Mouse (Mus musculus) megakaryocyte, embryonic 14.5 days (primary cell): ENCODE results near the gene Dkkl1. TPM values are rescaled to one million over a fixed set of nuclear protein-coding genes. Genes with fewer than 3 reads are reported as not detected.

Experiments
- H3K27me3 ChIP-seq: replicated peaks from 2 replicates; pipeline ENCODE3; 2012; ENCODE audit warnings: inconsistent platforms
- H3K36me3 ChIP-seq: replicated peaks from 2 replicates; pipeline ENCODE3; 2012; ENCODE audit warnings: low read length, inconsistent platforms, mixed read lengths
- H3K4me1 ChIP-seq: 2 replicates; pipeline ENCODE4 v1.6.1; 2012; ENCODE audit warnings: inconsistent platforms
- H3K4me3 ChIP-seq: replicated peaks from 2 replicates; pipeline ENCODE3; 2012; ENCODE audit warnings: moderate library complexity, mild to moderate bottlenecking, inconsistent platforms
- H3K9me3 ChIP-seq: 2 replicates; pipeline ENCODE4 v1.6.1; 2012; ENCODE audit warnings: inconsistent platforms
- FLI1 ChIP-seq: IDR thresholded peaks from 2 replicates; pipeline ENCODE4 v1.6.1; 2012; ENCODE audit warnings: low read length, inconsistent platforms, mixed read lengths
- GATA1 ChIP-seq: IDR thresholded peaks from 3 replicates; pipeline ENCODE4 v1.6.1; 2012; ENCODE audit warnings: mixed read lengths, low read length, inconsistent platforms, borderline replicate concordance
- polyA plus RNA-seq: library from polyadenylated mRNA; stranded (reverse); fragments of >175 nt; gene quantifications from 2 replicates; pipeline ENCODE4 v1.2.3, GENCODE M21; 2012; ENCODE audit warnings: low replicate concordance; ENCODE audit not compliant: insufficient read depth

Gene Dkkl1
- polyA plus RNA-seq, 1 experiment: 0.60 TPM

DNA sequence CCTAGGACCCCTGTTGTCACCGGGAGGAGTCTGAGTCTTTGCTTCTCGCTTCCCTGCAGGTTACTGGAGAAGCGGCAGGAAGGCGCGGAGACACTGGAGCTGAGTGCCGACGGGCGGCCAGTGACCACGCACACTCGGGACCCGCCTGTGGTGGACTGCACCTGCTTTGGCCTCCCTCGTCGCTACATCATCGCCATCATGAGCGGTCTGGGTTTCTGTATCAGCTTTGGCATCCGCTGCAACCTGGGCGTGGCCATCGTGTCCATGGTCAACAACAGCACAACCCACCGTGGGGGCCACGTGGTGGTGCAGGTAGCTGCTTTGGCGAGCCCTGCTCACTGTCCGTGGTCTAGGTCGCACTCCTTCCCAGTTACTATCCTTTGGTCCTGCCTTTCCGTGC is 43.3 kb downstream of the Dkkl1 start:
- TF ChIP-seq FLI1 (no peak), GATA1 (no peak)
- peaks cover 55% of the 10 kb centered on the region for H3K9me3 ChIP-seq
- H3K4me1 ChIP-seq: peaks cover 28% of the 10 kb centered on the region
- peak overlapping the region; percentile 62 for H3K4me3 ChIP-seq
- peaks cover 95% of the 10 kb centered on the region for H3K27me3 ChIP-seq
- peaks cover 4% of the 10 kb centered on the region for H3K36me3 ChIP-seq

DNA sequence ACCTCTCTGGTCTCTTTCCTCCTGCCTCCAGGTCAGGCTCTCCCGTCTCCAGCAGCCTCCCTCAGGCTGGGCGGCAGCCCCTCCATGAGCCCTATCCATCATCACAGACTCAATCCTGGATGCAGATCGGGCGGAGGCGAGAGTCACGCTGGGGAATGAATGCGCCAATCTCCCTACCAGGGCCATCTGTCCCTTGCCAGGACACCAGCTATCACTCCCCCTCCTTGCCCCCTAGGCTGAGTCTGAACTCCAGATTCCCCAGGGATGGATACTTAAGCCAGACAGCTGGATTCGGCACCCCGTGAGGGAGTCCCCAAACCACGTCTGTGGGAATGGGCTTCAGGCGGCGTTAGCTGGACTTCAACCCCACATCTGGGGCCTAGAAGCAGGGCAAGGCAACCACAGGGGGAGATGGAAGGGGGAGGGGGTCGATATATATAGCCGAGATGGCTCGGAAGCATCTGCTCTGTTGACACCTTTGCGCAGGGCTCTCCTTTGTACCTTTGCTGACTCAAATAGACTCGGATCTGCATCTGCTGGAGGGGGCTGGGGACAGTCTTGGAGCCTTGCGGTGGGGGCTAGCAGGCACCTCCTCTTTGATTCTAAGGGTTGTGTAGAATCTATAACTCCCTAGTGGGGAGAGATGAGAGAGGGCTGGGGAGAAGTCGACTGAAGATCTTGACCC is 44.0 kb downstream of the Dkkl1 start:
- H3K4me3 ChIP-seq: no peak overlapping the region
- H3K9me3 ChIP-seq: peaks cover 54% of the 10 kb centered on the region
- TF ChIP-seq FLI1 (no peak), GATA1 (no peak)
- H3K27me3 ChIP-seq: peaks cover 98% of the 10 kb centered on the region
- H3K4me1 ChIP-seq: peaks cover 32% of the 10 kb centered on the region
- H3K36me3 ChIP-seq: peaks cover 4% of the 10 kb centered on the region

DNA sequence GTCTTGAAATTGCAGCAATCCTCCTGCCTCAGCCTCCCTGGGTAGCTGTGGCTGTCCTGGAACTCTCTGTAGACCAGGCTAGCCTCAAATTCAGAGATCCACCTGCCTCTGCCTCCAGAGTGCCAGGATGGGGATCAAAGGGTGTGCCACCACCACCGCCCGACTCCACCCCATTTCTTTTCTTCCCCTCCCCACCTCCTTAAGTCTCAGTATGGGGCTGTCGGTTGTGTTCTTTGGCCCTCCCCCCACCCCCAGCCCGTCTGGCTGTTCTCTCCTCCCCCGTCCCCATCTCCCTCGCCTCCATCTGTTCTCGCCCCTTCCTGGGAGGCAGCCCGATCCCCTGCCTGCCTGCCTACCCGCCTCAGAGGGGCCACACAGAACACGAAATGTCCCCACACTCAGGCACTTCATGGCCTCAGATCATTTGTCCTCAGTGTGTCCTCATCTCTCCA is 45.0 kb downstream of the Dkkl1 start:
- H3K36me3 ChIP-seq: peaks cover 4% of the 10 kb centered on the region
- H3K9me3 ChIP-seq: peaks cover 44% of the 10 kb centered on the region
- TF ChIP-seq FLI1 (no peak), GATA1 (no peak)
- H3K4me1 ChIP-seq: peaks cover 41% of the 10 kb centered on the region
- peaks cover 95% of the 10 kb centered on the region for H3K27me3 ChIP-seq
- H3K4me3 ChIP-seq: no peak overlapping the region

DNA sequence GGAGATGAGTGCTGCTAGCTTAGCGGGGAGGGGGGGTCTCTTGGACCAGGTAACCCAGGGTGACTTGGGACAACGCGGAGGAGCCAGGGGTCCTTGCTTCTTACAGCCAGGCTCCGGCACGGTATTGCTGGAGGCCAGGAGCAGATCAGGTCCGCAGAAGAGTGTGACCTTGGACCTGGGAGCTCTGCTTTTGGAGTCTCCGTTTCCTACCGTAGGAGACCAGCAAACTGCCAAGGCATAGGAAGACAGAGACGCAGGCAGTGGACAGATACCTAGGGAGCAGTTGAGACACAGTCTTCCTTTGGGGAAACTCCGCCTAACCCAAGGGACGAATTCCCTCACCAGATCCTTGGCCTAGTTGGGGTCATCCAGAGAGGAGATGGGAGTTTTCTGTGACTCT is 46.2 kb downstream of the Dkkl1 start:
- Histone ChIP-seq H3K4me3 (no peak overlapping the region), H3K9me3 (peaks cover 34% of the 10 kb centered on the region), H3K27me3 (peaks cover 83% of the 10 kb centered on the region), H3K4me1 (peaks cover 46% of the 10 kb centered on the region), H3K36me3 (peaks cover 8% of the 10 kb centered on the region)
- TF ChIP-seq GATA1 (no peak), FLI1 (no peak)

DNA sequence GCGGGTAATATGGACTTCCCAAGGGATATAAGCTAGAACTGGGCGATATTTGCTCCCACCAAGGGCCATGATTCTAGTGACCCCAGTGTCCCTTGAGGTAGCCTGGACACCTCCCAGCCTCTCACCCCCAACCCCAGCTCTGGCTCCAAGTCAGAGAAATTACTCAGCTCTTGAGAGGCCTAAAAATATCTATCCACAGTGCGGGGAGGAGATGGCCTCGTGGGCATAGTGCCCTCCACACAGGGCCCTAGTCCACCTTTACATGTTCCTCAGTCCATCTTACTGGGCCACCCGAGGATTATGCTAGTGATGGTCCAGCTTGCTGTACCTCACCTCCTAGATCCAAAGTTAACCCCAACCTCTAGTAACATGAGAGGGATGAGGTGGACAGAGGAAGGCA is 47.1 kb downstream of the Dkkl1 start:
- no peak for TF ChIP-seq GATA1
- no peak for TF ChIP-seq FLI1
- Histone ChIP-seq H3K9me3 (peaks cover 25% of the 10 kb centered on the region), H3K27me3 (peaks cover 74% of the 10 kb centered on the region), H3K4me1 (peaks cover 46% of the 10 kb centered on the region), H3K36me3 (peaks cover 17% of the 10 kb centered on the region), H3K4me3 (peak overlapping the region; percentile 44)

DNA sequence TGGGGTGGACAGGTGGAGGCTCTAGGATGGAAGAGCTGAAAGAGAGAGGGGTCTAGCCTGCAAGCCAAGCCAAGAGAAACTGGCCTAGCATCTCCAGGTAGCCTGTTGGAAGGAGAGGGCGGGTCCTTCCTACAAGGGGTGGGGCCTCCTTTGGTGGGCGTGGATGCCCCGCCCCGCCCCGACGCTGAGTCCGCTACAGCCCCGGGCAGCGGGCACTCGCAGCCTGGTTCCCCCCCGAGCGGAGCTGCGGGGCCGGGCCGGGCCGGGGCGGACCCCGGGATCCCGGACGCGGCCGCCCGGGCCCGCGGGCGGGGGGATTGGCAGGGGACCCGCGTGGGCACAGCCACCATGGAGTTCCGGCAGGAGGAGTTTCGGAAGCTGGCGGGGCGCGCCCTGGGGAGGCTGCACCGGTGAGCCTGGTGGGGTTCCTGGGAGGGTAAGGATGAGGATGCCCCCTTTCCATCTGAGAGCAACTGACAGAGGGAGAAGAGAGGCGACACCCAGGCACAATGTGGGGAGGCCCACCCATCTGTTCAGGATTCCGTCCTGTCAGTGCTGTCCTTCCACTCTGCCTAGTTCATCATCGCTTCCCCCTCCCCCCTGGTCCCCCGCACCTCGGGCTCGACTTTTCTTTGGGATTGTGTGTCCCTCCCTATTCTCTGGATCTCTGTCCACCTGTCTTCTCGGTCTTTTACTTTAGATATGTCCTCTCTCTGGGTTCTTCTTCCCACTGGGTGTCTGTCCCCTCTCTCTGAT is 48.0 kb downstream of the Dkkl1 start, which contains the start of gene Slc17a7:
Gene Slc17a7, plus strand, starts transcription at position 215 of the 756 bp plus-strand sequence.
- H3K27me3 ChIP-seq: peaks cover 66% of the 10 kb centered on the region
- H3K9me3 ChIP-seq: peaks cover 16% of the 10 kb centered on the region

DNA sequence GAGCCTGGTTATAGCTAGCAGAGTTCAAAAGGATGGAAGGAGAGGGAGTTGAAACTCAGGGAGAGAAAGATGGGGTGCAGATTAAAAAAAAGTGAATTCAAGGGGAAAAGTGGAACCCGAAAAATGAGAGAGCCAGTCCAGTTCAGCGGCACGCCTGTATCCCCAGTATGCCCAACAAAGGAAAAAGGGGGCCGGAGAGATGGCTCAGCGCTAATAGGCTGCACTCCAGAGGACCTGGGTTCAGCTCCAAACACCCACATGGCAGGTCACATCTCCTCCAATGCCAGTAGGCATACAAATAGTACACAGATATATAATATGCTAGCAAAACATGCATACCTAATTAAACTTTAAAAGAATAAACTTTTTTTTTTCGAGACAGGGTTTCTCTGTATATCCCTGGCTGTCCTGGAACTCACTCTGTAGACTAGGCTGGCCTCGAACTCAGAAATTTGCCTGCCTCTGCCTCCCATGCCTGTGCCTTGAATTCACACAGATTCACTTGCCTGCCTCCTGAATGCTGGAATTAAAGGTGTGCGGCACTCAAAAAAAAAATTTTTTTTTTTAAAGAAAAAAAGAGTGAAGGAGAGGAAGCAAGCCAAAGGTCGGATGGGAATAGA is 48.8 kb downstream of the Dkkl1 start:
- TF ChIP-seq GATA1 (no peak), FLI1 (no peak)
- Histone ChIP-seq H3K9me3 (peaks cover 8% of the 10 kb centered on the region; the same call in 1 of the 2 replicates), H3K4me3 (no peak overlapping the region), H3K27me3 (peaks cover 58% of the 10 kb centered on the region), H3K4me1 (peaks cover 39% of the 10 kb centered on the region), H3K36me3 (peaks cover 30% of the 10 kb centered on the region)

More for the DNA sequence above, 48.0 kb downstream of the Dkkl1 start, which contains the start of gene Slc17a7:
- Histone ChIP-seq H3K36me3 (peaks cover 22% of the 10 kb centered on the region), H3K4me1 (peaks cover 46% of the 10 kb centered on the region), H3K4me3 (peak within 1 kb of the TSS; percentile 88)
- no peak for TF ChIP-seq GATA1

DNA sequence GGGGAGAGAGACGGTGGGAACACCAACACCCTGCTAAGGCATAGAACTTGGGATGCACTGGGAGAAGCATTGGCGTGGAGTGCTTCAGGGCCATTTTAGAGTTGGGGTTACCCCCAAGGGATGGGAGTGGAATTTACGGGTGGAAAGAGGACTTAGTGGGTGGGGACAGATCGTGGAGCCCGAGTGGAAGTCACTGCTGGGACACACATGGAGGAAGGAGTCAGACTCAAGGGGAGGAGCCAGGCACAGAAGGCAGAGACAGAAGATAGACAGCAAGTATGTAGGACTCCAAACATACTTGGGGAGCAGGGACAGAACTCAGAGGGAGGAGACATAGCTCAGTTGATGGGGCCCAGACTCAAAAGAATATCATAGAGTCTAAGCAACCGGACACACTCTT is 49.4 kb downstream of the Dkkl1 start:
- peaks cover 36% of the 10 kb centered on the region for H3K36me3 ChIP-seq
- peaks cover 33% of the 10 kb centered on the region for H3K4me1 ChIP-seq
- 0 out of 2 replicates have a peak, but pooled peaks cover 3% of the 10 kb centered on the region for H3K9me3 ChIP-seq
- peak overlapping the region; percentile 91 for H3K4me3 ChIP-seq
- TF ChIP-seq FLI1 (no peak), GATA1 (no peak)
- peaks cover 52% of the 10 kb centered on the region for H3K27me3 ChIP-seq

DNA sequence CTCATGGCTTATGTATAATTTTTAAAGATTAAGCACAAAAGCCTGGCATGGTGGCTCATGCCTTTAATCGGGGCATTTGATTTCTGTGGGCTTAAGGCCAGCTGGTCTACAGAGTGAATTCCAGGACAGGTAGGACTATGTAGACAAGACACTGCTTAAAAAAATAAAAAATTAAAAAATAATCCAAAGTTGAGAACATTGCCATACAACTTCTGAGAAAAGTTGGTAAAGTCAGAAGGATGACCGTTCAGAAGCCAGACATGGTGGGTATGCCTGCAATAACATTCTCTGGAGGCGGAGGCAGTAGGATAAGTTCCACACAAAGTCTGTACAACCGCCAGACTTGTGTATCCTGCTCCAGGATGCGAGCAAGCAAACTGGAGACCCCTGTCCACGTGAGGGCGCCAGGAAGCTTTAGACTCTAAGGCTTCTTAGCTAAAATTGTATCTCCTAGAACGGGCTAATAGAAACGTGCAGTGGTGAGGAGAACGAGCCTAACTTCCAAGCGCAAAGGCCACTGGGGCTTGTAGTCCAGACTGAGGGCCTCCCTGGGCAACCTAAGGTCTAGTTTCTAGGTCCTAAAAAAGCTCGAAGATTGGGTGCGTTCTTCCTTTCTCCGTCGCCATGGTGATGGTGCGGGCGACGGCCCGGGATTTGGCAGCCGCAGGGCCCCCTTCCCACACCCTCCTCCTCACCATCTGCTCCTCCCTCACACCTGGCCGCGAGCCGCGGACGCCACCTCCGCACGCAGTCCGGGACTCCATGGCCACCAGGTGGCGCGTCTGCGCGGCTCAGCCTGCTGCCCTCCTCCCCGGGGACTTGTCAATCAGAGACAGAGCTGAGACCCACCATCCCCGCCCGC is 50.1 kb downstream of the Dkkl1 start:
- Histone ChIP-seq H3K27me3 (peaks cover 45% of the 10 kb centered on the region), H3K9me3 (0 out of 2 replicates have a peak, but pooled peaks cover 2% of the 10 kb centered on the region), H3K4me1 (peaks cover 30% of the 10 kb centered on the region), H3K4me3 (peak overlapping the region; percentile 91), H3K36me3 (peaks cover 41% of the 10 kb centered on the region)
- TF ChIP-seq FLI1 (no peak), GATA1 (no peak)
